Mouse (Mus musculus) CH12.LX (cell line): ENCODE measurements around the gene Jup. TPM values are rescaled to one million over a fixed set of nuclear protein-coding genes. Genes with fewer than 3 reads are reported as not detected.

Experiments
- DNase-seq: peaks from one replicate; pipeline ENCODE4 v3.0.0-alpha.2; 2013; ENCODE audit errors: extremely low read depth
- H3K27ac ChIP-seq: 2 replicates; pipeline ENCODE4 v1.5.1; 2012; ENCODE audit warnings: low read depth, mild to moderate bottlenecking, control low read depth, moderate library complexity; ENCODE audit not compliant: insufficient read depth
- H3K27me3 ChIP-seq: replicated peaks from 2 replicates; pipeline ENCODE3; 2012; ENCODE audit warnings: inconsistent platforms
- H3K36me3 ChIP-seq, 2 experiments: replicated peaks in 1 of 2; 2 replicates each; pipeline versions ENCODE3 to v1.6.1; 2012; ENCODE audit warnings: inconsistent platforms in 1 of 2, low read length in 1 of 2, mild to moderate bottlenecking in 1 of 2, mixed read lengths in 1 of 2, moderate library complexity in 1 of 2; ENCODE audit not compliant: control insufficient read depth in 1 of 2, insufficient read depth in 1 of 2
- H3K4me1 ChIP-seq, 2 experiments: 2 replicates each; pipeline ENCODE4 v1.6.1; 2012; ENCODE audit warnings: inconsistent platforms in 1 of 2, moderate library complexity in 1 of 2; ENCODE audit not compliant: insufficient read depth in 2 of 2, control insufficient read depth in 1 of 2
- H3K4me2 ChIP-seq: 2 replicates; pipeline ENCODE4 v1.6.1; 2012; ENCODE audit warnings: low read depth, mild to moderate bottlenecking, control low read depth; ENCODE audit not compliant: poor library complexity, insufficient read depth, severe bottlenecking
- H3K4me3 ChIP-seq, 3 experiments: fragments of 150-350 bp in 1 of 3; sonication (generic) in 1 of 3; replicated peaks in 1 of 3; 2 replicates each; pipeline versions ENCODE3 to v1.5.1; 2011 to 2012; ENCODE audit warnings: low read depth in 2 of 3, low read length in 2 of 3, mild to moderate bottlenecking in 2 of 3, moderate library complexity in 2 of 3, control low read depth in 1 of 3, improper control_type of control experiment in 1 of 3, inconsistent platforms in 1 of 3, mixed read lengths in 1 of 3; ENCODE audit not compliant: poor library complexity in 1 of 3
- H3K79me2 ChIP-seq: replicated peaks from 2 replicates; pipeline ENCODE4 v1.6.1; 2012; ENCODE audit warnings: mild to moderate bottlenecking, moderate library complexity; ENCODE audit not compliant: control insufficient read depth, poor library complexity, insufficient read depth, severe bottlenecking; ENCODE audit errors: extremely low read depth
- H3K9ac ChIP-seq: 2 replicates; pipeline ENCODE4 v1.6.1; 2012; ENCODE audit warnings: low read depth, mild to moderate bottlenecking, control low read depth, moderate library complexity; ENCODE audit not compliant: insufficient read depth
- H3K9me3 ChIP-seq: replicated peaks from 2 replicates; pipeline ENCODE3; 2012; ENCODE audit warnings: low read length, inconsistent platforms, mixed read lengths
- CHD1 ChIP-seq: IDR thresholded peaks from 2 replicates; pipeline ENCODE4 v1.6.1; 2012; ENCODE audit warnings: low read depth, low read length, improper control_type of control experiment, inconsistent platforms
- ELF1 ChIP-seq: IDR thresholded peaks from 2 replicates; pipeline ENCODE4 v1.6.1; 2014; ENCODE audit warnings: low read depth, mild to moderate bottlenecking, inconsistent platforms, low read length, improper control_type of control experiment
- JUN ChIP-seq: IDR thresholded peaks from 2 replicates; pipeline ENCODE4 v1.6.1; 2011; ENCODE audit warnings: low read depth, mild to moderate bottlenecking, low read length, improper control_type of control experiment, moderate library complexity; ENCODE audit not compliant: insufficient read depth
- MAFK ChIP-seq: IDR thresholded peaks from 2 replicates; pipeline ENCODE4 v1.6.1; 2011; ENCODE audit warnings: low read length, improper control_type of control experiment; ENCODE audit not compliant: insufficient replicate concordance
- MEF2A ChIP-seq: IDR thresholded peaks from 2 replicates; pipeline ENCODE4 v1.6.1; 2014; ENCODE audit warnings: low read depth, mild to moderate bottlenecking, inconsistent platforms, low read length, improper control_type of control experiment, borderline replicate concordance
- MXI1 ChIP-seq: IDR thresholded peaks from 2 replicates; pipeline ENCODE4 v1.6.1; 2011; ENCODE audit warnings: mild to moderate bottlenecking, low read depth, low read length, improper control_type of control experiment
- MYC ChIP-seq: IDR thresholded peaks from 2 replicates; pipeline ENCODE4 v1.6.1; 2011; ENCODE audit warnings: low read depth, mild to moderate bottlenecking, improper control_type of control experiment, low read length
- NELFE ChIP-seq: IDR thresholded peaks from 2 replicates; pipeline ENCODE4 v1.6.1; 2011; ENCODE audit warnings: low read depth, low read length, improper control_type of control experiment
- NRF1 ChIP-seq: IDR thresholded peaks from 2 replicates; pipeline ENCODE4 v1.6.1; 2014; ENCODE audit warnings: low read depth, mild to moderate bottlenecking, inconsistent platforms, low read length, improper control_type of control experiment, moderate library complexity
- POLR2A ChIP-seq: IDR thresholded peaks from 2 replicates; pipeline ENCODE4 v1.6.1; 2011; ENCODE audit warnings: low read depth, mild to moderate bottlenecking, improper control_type of control experiment, low read length
- POLR2AphosphoS2 ChIP-seq: IDR thresholded peaks from 2 replicates; pipeline ENCODE4 v1.6.1; 2011; ENCODE audit warnings: low read depth, low read length, improper control_type of control experiment
- RCOR1 ChIP-seq: conservative IDR thresholded peaks from 2 replicates; pipeline ENCODE4 v1.6.1; 2012; ENCODE audit warnings: low read depth, mild to moderate bottlenecking, inconsistent platforms, low read length, improper control_type of control experiment
- SMC3 ChIP-seq: IDR thresholded peaks from 2 replicates; pipeline ENCODE4 v1.6.1; 2011; ENCODE audit warnings: low read depth, low read length, improper control_type of control experiment
- TCF12 ChIP-seq: IDR thresholded peaks from 2 replicates; pipeline ENCODE4 v1.6.1; 2014; ENCODE audit warnings: low read depth, mild to moderate bottlenecking, inconsistent platforms, low read length, improper control_type of control experiment
- UBTF ChIP-seq: IDR thresholded peaks from 2 replicates; pipeline ENCODE4 v1.6.1; 2012; ENCODE audit warnings: low read depth, mild to moderate bottlenecking, inconsistent platforms, low read length, improper control_type of control experiment, moderate library complexity
- USF1 ChIP-seq: IDR thresholded peaks from 2 replicates; pipeline ENCODE4 v1.6.1; 2014; ENCODE audit warnings: low read depth, mild to moderate bottlenecking, inconsistent platforms, low read length, improper control_type of control experiment
- USF2 ChIP-seq: conservative IDR thresholded peaks from 2 replicates; pipeline ENCODE4 v1.6.1; 2011; ENCODE audit warnings: low read depth, low read length, improper control_type of control experiment
- ZC3H11A ChIP-seq: IDR thresholded peaks from 2 replicates; pipeline ENCODE4 v1.6.1; 2012; ENCODE audit warnings: low read depth, mild to moderate bottlenecking, inconsistent platforms, low read length, improper control_type of control experiment
- ZNF384 ChIP-seq: IDR thresholded peaks from 2 replicates; pipeline ENCODE4 v1.6.1; 2012; ENCODE audit warnings: low read depth, low read length, improper control_type of control experiment, inconsistent platforms
- dilution Hi-C: fragments of 300-500 bp; cut with MboI; formaldehyde crosslinking; loops from 2 replicates; pipeline ENCODE4 v1.14.3; 2020; ENCODE audit warnings: low sequenced_read_pairs; ENCODE audit not compliant: extremely low pct_unique_long_range_greater_than_20kb, extremely low pct_ligation_motif_present
- in situ Hi-C: fragments of 300-500 bp; cut with MboI; formaldehyde crosslinking; loops from 3 replicates; pipeline ENCODE4 v1.14.3; 2019; ENCODE audit warnings: low sequenced_read_pairs, low pct_ligation_motif_present, low pct_unique_long_range_greater_than_20kb, mixed read lengths
- polyA plus RNA-seq: library from polyadenylated mRNA; unstranded; fragments of >175 nt; gene quantifications from 2 replicates; pipeline ENCODE4 v1.2.1, GENCODE M21; 2012; ENCODE audit warnings: low read depth; ENCODE audit not compliant: insufficient read length
- total RNA-seq, 2 experiments: library from RNA; depleted of rRNA; stranded (reverse); fragments of 300-350 nt in 1 of 2; fragments of >200 nt in 1 of 2; gene quantifications; 2 replicates each; pipeline ENCODE4 v1.2.3; 2012 to 2014

The Jup gene
- total and polyA plus RNA-seq, 3 experiments = 0.68 to 1.4 (median 1.1) TPM

- Histone ChIP-seq H3K9me3 (no peaks in the 10 kb centered on the region), H3K4me3 (no peak overlapping the region), H3K4me2 (no peak overlapping the region), H3K36me3 (peaks cover 0 to 3% of the 10 kb centered on the region in 2 experiments), H3K27ac (no peak overlapping the region), H3K4me1 (peaks cover 2 to 10% of the 10 kb centered on the region in 2 experiments; a peak in 2 of 4 replicates), H3K79me2 (no peaks in the 10 kb centered on the region), H3K27me3 (peaks cover 13% of the 10 kb centered on the region), H3K9ac (no peak overlapping the region)
- TF ChIP-seq MXI1 = no peak
- TF ChIP-seq NELFE = no peak
- no peak for TF ChIP-seq ZNF384
- TF ChIP-seq MAFK = no peak
- TF ChIP-seq MYC = no peak
- TF ChIP-seq RCOR1 = no peak
- TF ChIP-seq SMC3 = no peak
- TF ChIP-seq UBTF = no peak
- in situ Hi-C loops = loop anchor here (5.0 kb wide), 1 partner anchor 286 kb away; no protein-coding TSS in a partner anchor
- no peak for DNase-seq
- dilution Hi-C loops = no loop called here
These were observed 24.0 kb upstream of the Jup start for GRCm38 (mm10) chr11:100421537-100421936.

DNA sequence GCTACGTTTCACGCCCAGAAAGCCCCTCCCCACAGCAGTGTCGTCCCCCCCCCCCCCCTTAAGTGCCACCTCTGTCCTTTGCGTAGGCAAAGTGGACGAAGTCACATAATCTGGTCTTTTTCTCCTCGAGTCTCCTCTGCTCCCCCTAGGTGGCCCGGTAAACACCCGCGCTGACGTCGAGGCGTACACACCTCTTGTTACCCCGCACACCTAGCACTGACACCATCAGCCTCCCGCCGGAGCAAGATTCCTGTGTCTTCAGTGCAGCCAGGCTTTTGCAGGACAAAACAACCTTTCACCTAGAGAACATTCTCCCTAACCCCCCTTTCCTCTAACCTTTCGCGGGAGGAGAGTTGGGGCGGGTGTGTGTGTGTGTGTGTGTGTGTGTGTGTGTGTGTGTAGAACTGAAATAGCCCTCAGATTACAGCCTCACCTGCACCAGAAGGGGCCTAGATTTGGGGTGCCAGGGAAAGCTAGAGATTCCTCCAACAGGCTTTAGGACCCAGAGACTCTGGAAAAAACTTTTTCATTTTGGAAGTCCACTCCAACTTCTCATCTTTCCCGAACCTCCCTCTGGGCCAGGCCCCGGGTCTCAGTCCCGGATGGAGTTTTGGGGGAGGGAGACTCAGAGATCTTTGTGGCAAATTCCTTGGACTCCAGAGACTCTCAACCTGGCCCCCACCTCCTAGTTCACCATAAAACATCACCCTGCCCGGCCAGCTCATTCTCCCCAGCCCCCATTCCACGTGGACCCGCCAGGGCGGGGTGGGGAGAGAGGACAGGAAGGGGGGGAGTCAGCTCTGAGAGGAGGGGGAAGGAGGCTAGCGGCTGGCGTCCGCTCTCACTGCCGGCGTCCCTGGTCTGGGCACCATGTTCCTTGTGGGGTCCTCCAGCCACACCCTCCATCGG is 17.6 kb upstream of the Jup start, which contains the start of gene Fkbp10:
Gene Fkbp10, plus strand, starts transcription at position 784 of the 909 bp plus-strand sequence.
- Histone ChIP-seq H3K36me3 (no peaks in the 10 kb centered on the region), H3K4me3 (no peak within 1 kb of the TSS), H3K27me3 (peaks cover 39% of the 10 kb centered on the region), H3K79me2 (no peaks in the 10 kb centered on the region), H3K27ac (no peak within 1 kb of the TSS), H3K4me1 (no peaks in the 10 kb centered on the region), H3K4me2 (no peak within 1 kb of the TSS), H3K9me3 (no peaks in the 10 kb centered on the region), H3K9ac (no peak within 1 kb of the TSS)
- DNase-seq = no peak
- dilution Hi-C loops (no loop called here), in situ Hi-C loops (no loop called here)
- TF ChIP-seq USF2 = no peak

GRCm38 (mm10) chr11:100414021-100414913 is 16.7 kb upstream of the Jup start, which contains the start of gene P3h4:
Gene P3h4, minus strand, starts transcription at chr11:100414836.
- Histone ChIP-seq H3K4me1 (no peaks in the 10 kb centered on the region), H3K36me3 (no peaks in the 10 kb centered on the region), H3K79me2 (no peaks in the 10 kb centered on the region), H3K27ac (no peak within 1 kb of the TSS), H3K4me3 (no peak within 1 kb of the TSS), H3K4me2 (no peak within 1 kb of the TSS), H3K9ac (no peak within 1 kb of the TSS), H3K9me3 (no peaks in the 10 kb centered on the region), H3K27me3 (peaks cover 44% of the 10 kb centered on the region)
- dilution Hi-C loops (no loop called here), in situ Hi-C loops (no loop called here)
- TF ChIP-seq POLR2AphosphoS2 (no peak), POLR2A (no peak), MYC (no peak), JUN (no peak), ZNF384 (no peak), ZC3H11A (no peak), SMC3 (no peak), USF1 (no peak), MEF2A (no peak), NELFE (no peak), ELF1 (no peak), CHD1 (no peak), TCF12 (no peak), NRF1 (no peak)
- no peak for DNase-seq
